8 mouse cellular contexts compared by ENCODE assay signal in genomic region chr16:37868506-37869469, GRCm38 (mm10). TPM values are rescaled to one million over a fixed set of nuclear protein-coding genes. Genes with fewer than 3 reads are reported as not detected.
DNase-seq lines count a peak whose midpoint lies in the region; ATAC-seq lines count a peak whose summit lies in the region.

No protein-coding gene starts in this region.

- H3K4me2 ChIP-seq in intestine, embryonic 16.5 days (ENCODE audit: low read depth, low read length), result peak overlapping the region; percentile 62
- H3K4me2 ChIP-seq in limb, embryonic 15.5 days, result peak overlapping the region; percentile 76
- H3K4me2 ChIP-seq in midbrain, embryonic 14.5 days (ENCODE audit: low read length), result peak overlapping the region; percentile 67

- DNase-seq in layer of hippocampus, adult 11-12 months (ENCODE audit: low spot score), result peak; percentile 20
- DNase-seq in layer of hippocampus, adult 9-10 months (ENCODE audit: low spot score), result no peak
- peak; percentile 27 for DNase-seq in cerebellum, adult 8-10 months
- DNase-seq in frontal cortex, postnatal 36 days (ENCODE audit: low spot score in 2 of 2), result peak; percentile 30 to 44
- peak; percentile 70 for DNase-seq in midbrain, embryonic 14.5 days
- peak; percentile 74 for DNase-seq in testis, postnatal 10 days (ENCODE audit: low spot score)

- H3K4me1 ChIP-seq in intestine, embryonic 16.5 days (ENCODE audit: control insufficient read depth, insufficient read depth, low read length), result peaks cover 11% of the 10 kb centered on the region
- H3K4me1 ChIP-seq in limb, embryonic 15.5 days, result peaks cover 21% of the 10 kb centered on the region; the same call in 1 of the 2 replicates
- H3K4me1 ChIP-seq in midbrain, embryonic 14.5 days (ENCODE audit: control insufficient read depth, insufficient read depth, low read length), result peaks cover 23% of the 10 kb centered on the region

- no peaks in the 10 kb centered on the region for H3K9me3 ChIP-seq in intestine, embryonic 16.5 days (ENCODE audit: control insufficient read depth, low read length)
- H3K9me3 ChIP-seq in limb, embryonic 15.5 days, result no peaks in the 10 kb centered on the region
- no peaks in the 10 kb centered on the region for H3K9me3 ChIP-seq in midbrain, embryonic 14.5 days (ENCODE audit: control insufficient read depth, low read length)

- H3K27ac ChIP-seq in intestine, embryonic 16.5 days (ENCODE audit: low read length), result peak overlapping the region; percentile 98
- peak overlapping the region; percentile 99 for H3K27ac ChIP-seq in limb, embryonic 15.5 days
- peak overlapping the region; percentile 100 for H3K27ac ChIP-seq in midbrain, embryonic 14.5 days (replicated peaks; ENCODE audit: low read depth, low read length)

- peak; percentile 74 for ATAC-seq in intestine, embryonic 16.5 days
- ATAC-seq in limb, embryonic 15.5 days (ENCODE audit: insufficient number of reproducible peaks, low FRiP score, low TSS enrichment, low read depth), result peak; percentile 80
- peak; percentile 75 for ATAC-seq in midbrain, embryonic 14.5 days (ENCODE audit: low FRiP score, low TSS enrichment)

- H3K27me3 ChIP-seq in intestine, embryonic 16.5 days (replicated peaks; ENCODE audit: control insufficient read depth, insufficient read depth, low read length), result no peaks in the 10 kb centered on the region
- H3K27me3 ChIP-seq in limb, embryonic 15.5 days, result no peaks in the 10 kb centered on the region
- H3K27me3 ChIP-seq in midbrain, embryonic 14.5 days (ENCODE audit: control insufficient read depth, insufficient read depth, low read length), result no peaks in the 10 kb centered on the region

- peak overlapping the region; percentile 99 for H3K9ac ChIP-seq in intestine, embryonic 16.5 days (ENCODE audit: low read depth, low read length)
- H3K9ac ChIP-seq in limb, embryonic 15.5 days, result peak overlapping the region; percentile 95
- peak overlapping the region; percentile 97 for H3K9ac ChIP-seq in midbrain, embryonic 14.5 days (replicated peaks; ENCODE audit: low read length)

- H3K4me3 ChIP-seq in intestine, embryonic 16.5 days (ENCODE audit: low read length), result peak overlapping the region; percentile 99
- H3K4me3 ChIP-seq in limb, embryonic 15.5 days, result peak overlapping the region; percentile 92
- peak overlapping the region; percentile 99 for H3K4me3 ChIP-seq in midbrain, embryonic 14.5 days (replicated peaks; ENCODE audit: low read depth, low read length)

- no peaks in the 10 kb centered on the region for H3K36me3 ChIP-seq in intestine, embryonic 16.5 days (ENCODE audit: control insufficient read depth, insufficient read depth, low read length)
- 0 out of 2 replicates have a peak, but pooled peaks cover 5% of the 10 kb centered on the region for H3K36me3 ChIP-seq in limb, embryonic 15.5 days
- no peaks in the 10 kb centered on the region for H3K36me3 ChIP-seq in midbrain, embryonic 14.5 days (ENCODE audit: control insufficient read depth, insufficient read depth, low read length)

- WGBS in intestine, embryonic 16.5 days, result under 1% methylated on average over 78 of the region's 87 CpGs
- WGBS in limb, embryonic 15.5 days, result under 1% methylated on average over 82 of the region's 87 CpGs
- under 1% methylated on average over 87 of the region's 87 CpGs for WGBS in midbrain, embryonic 14.5 days

RNA-seq across cellular contexts. Expression of gene Lrrc58, which starts 0.6 kb away (rescaled TPM):
- polyA plus RNA-seq in intestine, embryonic 16.5 days (2015; fragmentation: Nextera tagmentation; extraction: Ambion mirVana), result 33.5 and 37.7 TPM in 2 replicates
- polyA plus RNA-seq in limb, embryonic 15.5 days (2015; fragmentation: Nextera tagmentation; extraction: Ambion mirVana), result 48.4 and 53.1 TPM in 2 replicates
- polyA plus RNA-seq in midbrain, embryonic 14.5 days (2014; fragmentation: Nextera tagmentation; extraction: Ambion mirVana), result 43.1 and 46.6 TPM in 2 replicates

RNA-seq across cellular contexts. Expression of gene Gm36028, which starts 7.8 kb away (rescaled TPM):
- polyA plus RNA-seq in intestine, embryonic 16.5 days (2015; fragmentation: Nextera tagmentation; extraction: Ambion mirVana), result 3.1 and 4.3 TPM in 2 replicates
- not detected in 2 replicates for polyA plus RNA-seq in limb, embryonic 15.5 days (2015; fragmentation: Nextera tagmentation; extraction: Ambion mirVana)
- 0.20 TPM in 1 of 2 replicates, not detected in the other for polyA plus RNA-seq in midbrain, embryonic 14.5 days (2014; fragmentation: Nextera tagmentation; extraction: Ambion mirVana)

RNA-seq across cellular contexts. Expression of gene Gpr156, which starts 47.5 kb away (rescaled TPM):
- 0.13 and 0.15 TPM in 2 replicates for polyA plus RNA-seq in intestine, embryonic 16.5 days (2015; fragmentation: Nextera tagmentation; extraction: Ambion mirVana)
- polyA plus RNA-seq in limb, embryonic 15.5 days (2015; fragmentation: Nextera tagmentation; extraction: Ambion mirVana), result 0.38 and 0.47 TPM in 2 replicates
- polyA plus RNA-seq in midbrain, embryonic 14.5 days (2014; fragmentation: Nextera tagmentation; extraction: Ambion mirVana), result 5.6 and 7.6 TPM in 2 replicates
